ENCODE assay signal across 28 mouse cellular contexts in genomic region chr12:77112133-77112532, GRCm38 (mm10).
"Had no signal": no experiment of that assay in that cellular context is flagged by ENCODE, and none has a peak within 500 bp of the region (broad histone marks: within the 10 kb centered on the region; RNA-seq: fewer than 3 reads in every experiment).

No protein-coding gene starts in this region.

- H3K4me1 ChIP-seq: embryonic facial prominence, embryonic 10.5 days; embryonic facial prominence, embryonic 12.5 days; embryonic facial prominence, embryonic 13.5 days; embryonic facial prominence, embryonic 15.5 days; forebrain, embryonic 10.5 days; forebrain, embryonic 12.5 days; forebrain, embryonic 13.5 days; forebrain, embryonic 15.5 days; heart, embryonic 10.5 days had no signal

- H3K36me3 ChIP-seq: embryonic facial prominence, embryonic 10.5 days; embryonic facial prominence, embryonic 12.5 days; embryonic facial prominence, embryonic 13.5 days; embryonic facial prominence, embryonic 15.5 days; forebrain, embryonic 10.5 days; forebrain, embryonic 12.5 days; forebrain, embryonic 15.5 days; heart, embryonic 10.5 days had no signal

- H3K4me2 ChIP-seq: embryonic facial prominence, embryonic 12.5 days; embryonic facial prominence, embryonic 13.5 days; embryonic facial prominence, embryonic 15.5 days; forebrain, embryonic 12.5 days; forebrain, embryonic 13.5 days; forebrain, embryonic 15.5 days had no signal

- ATAC-seq: forebrain, embryonic 13.5 days; forebrain, embryonic 14.5 days; forebrain, embryonic 15.5 days; forebrain, embryonic 16.5 days; forebrain, postnatal 0 days had no signal

- H3K9ac ChIP-seq: embryonic facial prominence, embryonic 12.5 days; embryonic facial prominence, embryonic 13.5 days; embryonic facial prominence, embryonic 15.5 days; forebrain, embryonic 12.5 days; forebrain, embryonic 13.5 days; forebrain, embryonic 15.5 days; forebrain, postnatal 0 days had no signal

- H3K27me3 ChIP-seq: embryonic facial prominence, embryonic 12.5 days; embryonic facial prominence, embryonic 13.5 days; embryonic facial prominence, embryonic 15.5 days; forebrain, embryonic 12.5 days; forebrain, embryonic 13.5 days; forebrain, embryonic 15.5 days had no signal

- H3K9me3 ChIP-seq: embryonic facial prominence, embryonic 10.5 days; embryonic facial prominence, embryonic 12.5 days; embryonic facial prominence, embryonic 13.5 days; embryonic facial prominence, embryonic 15.5 days; forebrain, embryonic 10.5 days; forebrain, embryonic 12.5 days; forebrain, embryonic 13.5 days; forebrain, embryonic 15.5 days; heart, embryonic 10.5 days had no signal

- DNase-seq: cerebellum, adult 8-10 months; cerebellum, adult 9-10 months; cerebellum, adult 9-11 months; cerebellum, postnatal 10 days; cerebellum, postnatal 14 days; cerebellum, postnatal 25 days; cerebellum, postnatal 36 days; embryo, embryonic 11 days; forebrain, postnatal 0 days; gastrocnemius, adult 2 months; gastrocnemius, postnatal 10 days; gastrocnemius, postnatal 14 days; gastrocnemius, postnatal 25 days; gastrocnemius, postnatal 36 days; heart, adult 18-20 months; heart, adult 2 months had no signal

- H3K27ac ChIP-seq: embryonic facial prominence, embryonic 10.5 days; embryonic facial prominence, embryonic 12.5 days; embryonic facial prominence, embryonic 13.5 days; embryonic facial prominence, embryonic 15.5 days; forebrain, embryonic 10.5 days; forebrain, embryonic 12.5 days; forebrain, embryonic 13.5 days; forebrain, embryonic 15.5 days; gastrocnemius, adult 2 months; heart, adult 2 months; heart, embryonic 10.5 days had no signal

- H3K4me3 ChIP-seq: embryonic facial prominence, embryonic 10.5 days; embryonic facial prominence, embryonic 12.5 days; embryonic facial prominence, embryonic 13.5 days; embryonic facial prominence, embryonic 15.5 days; erythroblast, embryonic 14.5 days; forebrain, embryonic 10.5 days; forebrain, embryonic 12.5 days; forebrain, embryonic 13.5 days; forebrain, embryonic 15.5 days; gastrocnemius, adult 2 months; heart, adult 2 months; heart, embryonic 10.5 days had no signal
